Mouse (Mus musculus) cerebellum, adult 2 months (tissue): ENCODE measurements around the gene Smarcc1.

Experiments used
- CTCF ChIP-seq: fragments of 200-500 bp; IDR thresholded peaks from 2 replicates; pipeline ENCODE4 v1.5.1; 2011; ENCODE audit warnings: low read depth, mild to moderate bottlenecking, control low read depth, low read length, moderate library complexity, borderline replicate concordance; ENCODE audit not compliant: insufficient read depth
- POLR2A ChIP-seq: fragments of 200-500 bp; IDR thresholded peaks from 2 replicates; pipeline ENCODE4 v1.6.1; 2011; ENCODE audit warnings: low read length, control low read depth, borderline replicate concordance; ENCODE audit not compliant: insufficient read depth

- TF ChIP-seq POLR2A (peak; percentile 35; the same call in 1 of the 2 replicates), CTCF (no peak)
These were observed 127.5 kb downstream of the Smarcc1 start for GRCm38 (mm10) chr9:110244889-110245589.
